Mouse (Mus musculus) brain, embryonic 14.5 days (tissue): ENCODE data around the gene Prpf31.

Experiments used
- CTCF ChIP-seq: fragments of 200-500 bp; IDR thresholded peaks from 2 replicates; pipeline ENCODE4 v1.5.1; 2012; ENCODE audit warnings: inconsistent platforms, mild to moderate bottlenecking, moderate library complexity, borderline replicate concordance; ENCODE audit not compliant: insufficient read depth, insufficient read length; ENCODE audit errors: extremely low read depth
- POLR2A ChIP-seq: fragments of 200-500 bp; IDR thresholded peaks from 2 replicates; pipeline ENCODE4 v1.6.1; 2012; ENCODE audit warnings: mild to moderate bottlenecking, inconsistent platforms, borderline replicate concordance; ENCODE audit not compliant: poor library complexity, insufficient read depth, insufficient read length, severe bottlenecking; ENCODE audit errors: extremely low read depth

GRCm38 (mm10) chr7:3664524-3665214, 34.9 kb downstream of the Prpf31 start:
- TF ChIP-seq POLR2A, result no peak
- TF ChIP-seq CTCF, result no peak
